Mouse (Mus musculus) retina, postnatal 7 days (tissue): ENCODE measurements around the gene Nim1k.
A peak's percentile ranks its signal among the peaks of the same experiment; 100 is the strongest.
"Not testable (repeated sequence)": the region's sequence is repeated elsewhere in the genome, so short reads cannot be mapped to it uniquely, and the experiment has no call there.

Experiments
- DNase-seq: peaks from one replicate; pipeline ENCODE4 v3.0.0-alpha.2; 2012; ENCODE audit warnings: low read depth, low spot score

Gene Nim1k

GRCm38 (mm10) chr13:119727608-119728387 lies 27.9 kb downstream of the Nim1k start:
- DNase-seq, result no peak

- no peak for DNase-seq
Measured at GRCm38 (mm10) chr13:119724541-119724940, 31.1 kb downstream of the Nim1k start.

GRCm38 (mm10) chr13:119723368-119723767 lies 32.3 kb downstream of the Nim1k start:
- DNase-seq, result no peak

- DNase-seq, result no peak
Measured at GRCm38 (mm10) chr13:119722447-119722846, 33.2 kb downstream of the Nim1k start.

- no peak for DNase-seq
Measured at GRCm38 (mm10) chr13:119716105-119716504, 39.6 kb downstream of the Nim1k start.

GRCm38 (mm10) chr13:119713821-119714220 lies 41.9 kb downstream of the Nim1k start:
- no peak for DNase-seq

- DNase-seq, result no peak
Measured at GRCm38 (mm10) chr13:119713107-119713787, 42.4 kb downstream of the Nim1k start.

DNA sequence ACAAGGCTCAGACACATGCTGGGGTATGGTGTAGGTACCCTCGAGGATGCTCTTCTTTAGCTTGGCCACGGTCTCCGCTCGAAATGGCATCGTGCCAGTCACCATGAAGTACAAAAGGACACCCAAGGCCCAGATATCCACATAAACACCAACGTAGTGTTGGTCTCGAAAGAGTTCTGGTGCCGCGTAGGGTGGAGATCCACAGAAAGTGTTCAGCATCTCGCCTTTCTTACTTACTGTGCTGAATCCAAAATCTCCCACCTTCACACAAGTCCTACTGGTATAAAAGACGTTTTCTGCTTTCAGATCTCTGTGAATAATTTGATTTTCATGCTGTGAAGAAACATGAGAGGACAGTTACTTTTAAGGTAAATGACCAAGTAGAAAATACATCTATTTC lies 43.2 kb downstream of the Nim1k start:
- no peak for DNase-seq

GRCm38 (mm10) chr13:119710268-119710610 lies 45.4 kb downstream of the Nim1k start:
- DNase-seq, result no peak

DNA sequence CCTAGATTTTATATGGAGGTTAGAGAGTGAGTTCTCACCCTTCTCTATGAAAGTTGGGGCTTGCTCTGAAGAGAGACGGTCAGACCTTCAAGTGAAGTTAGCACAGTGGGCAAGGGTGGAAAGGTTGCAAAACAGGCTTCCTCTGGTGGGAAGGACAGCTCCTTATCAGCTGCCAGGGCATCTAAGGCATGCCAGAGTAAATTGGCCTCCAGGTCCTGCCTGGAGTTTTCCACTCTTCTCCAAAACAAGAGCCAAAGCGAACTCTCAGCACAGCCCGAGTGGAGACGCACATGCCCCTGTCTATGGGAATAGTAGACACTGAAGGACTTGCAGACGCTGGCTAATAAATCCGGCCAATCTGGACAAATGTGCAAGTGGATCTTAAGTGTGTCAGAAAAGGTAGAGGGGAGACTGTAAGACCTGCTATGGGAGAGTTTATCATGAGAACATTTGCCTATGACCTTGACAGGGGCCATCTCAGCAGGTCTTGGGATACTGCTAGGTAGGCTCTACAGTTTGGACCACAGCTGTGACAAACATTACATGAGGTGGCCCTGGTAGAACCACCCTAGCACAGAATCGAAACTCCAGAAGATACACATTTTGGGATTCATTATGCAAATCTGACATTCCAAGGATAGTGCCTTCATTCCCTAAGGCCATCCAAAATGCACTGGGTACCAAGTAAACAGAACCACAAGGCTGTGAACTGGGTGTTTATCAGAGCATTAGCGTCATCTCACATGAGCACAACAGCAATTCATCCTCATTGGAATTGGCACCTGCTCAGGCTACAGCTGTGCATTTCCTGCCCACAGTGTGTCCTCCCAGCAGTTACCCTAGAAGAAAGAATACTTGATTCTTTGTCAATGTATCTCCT lies 46.1 kb downstream of the Nim1k start:
- no peak for DNase-seq

DNA sequence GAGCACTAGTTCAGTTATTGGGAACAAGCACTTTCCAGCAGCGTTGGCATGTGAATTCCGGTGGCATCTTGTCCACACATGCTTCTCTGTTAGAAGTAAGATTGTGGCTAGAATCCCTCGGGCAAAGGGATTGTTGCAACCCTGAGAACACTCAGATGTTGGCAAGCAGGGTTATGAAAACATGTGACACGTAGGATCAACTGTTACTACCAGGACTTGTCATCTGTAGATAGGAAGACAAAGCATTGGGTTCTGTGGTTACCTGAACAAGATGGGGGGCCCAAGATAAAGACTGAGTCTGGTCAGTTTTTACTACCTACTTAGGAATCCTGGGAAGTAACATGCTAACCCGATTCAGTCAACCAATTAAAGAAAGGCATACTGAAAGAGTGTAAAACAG lies 46.7 kb downstream of the Nim1k start:
- no peak for DNase-seq

- no peak for DNase-seq
Measured at GRCm38 (mm10) chr13:119707906-119708305, 47.8 kb downstream of the Nim1k start.

GRCm38 (mm10) chr13:119706953-119707352 lies 48.7 kb downstream of the Nim1k start:
- no peak for DNase-seq

GRCm38 (mm10) chr13:119706278-119706880 lies 49.3 kb downstream of the Nim1k start:
- DNase-seq, result not testable (repeated sequence)

- no peak for DNase-seq
Measured at GRCm38 (mm10) chr13:119704280-119704679, 51.4 kb downstream of the Nim1k start.

GRCm38 (mm10) chr13:119698436-119698835 lies 57.2 kb downstream of the Nim1k start:
- DNase-seq, result no peak

GRCm38 (mm10) chr13:119696496-119696895 lies 59.2 kb downstream of the Nim1k start:
- DNase-seq, result no peak

DNA sequence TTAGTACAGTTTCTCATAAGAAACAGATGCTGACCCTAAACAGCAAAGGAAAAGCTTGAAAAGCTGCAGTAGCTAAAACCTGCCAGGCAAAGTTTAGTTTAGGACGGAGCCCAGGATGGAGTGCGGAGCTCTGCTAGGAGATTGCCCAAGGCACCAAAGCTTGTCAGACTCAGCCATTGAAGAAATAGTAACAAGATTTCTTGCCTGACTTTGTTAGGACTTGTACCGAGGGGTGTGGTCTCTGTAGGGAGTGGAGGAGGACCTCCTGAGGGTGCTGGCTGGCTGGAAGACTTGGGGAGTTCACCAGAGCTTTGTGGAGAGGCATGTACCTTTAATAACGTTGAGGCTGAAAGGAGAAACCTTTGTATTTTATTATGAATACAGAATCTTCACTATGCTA lies 60.0 kb downstream of the Nim1k start:
- DNase-seq, result no peak

DNA sequence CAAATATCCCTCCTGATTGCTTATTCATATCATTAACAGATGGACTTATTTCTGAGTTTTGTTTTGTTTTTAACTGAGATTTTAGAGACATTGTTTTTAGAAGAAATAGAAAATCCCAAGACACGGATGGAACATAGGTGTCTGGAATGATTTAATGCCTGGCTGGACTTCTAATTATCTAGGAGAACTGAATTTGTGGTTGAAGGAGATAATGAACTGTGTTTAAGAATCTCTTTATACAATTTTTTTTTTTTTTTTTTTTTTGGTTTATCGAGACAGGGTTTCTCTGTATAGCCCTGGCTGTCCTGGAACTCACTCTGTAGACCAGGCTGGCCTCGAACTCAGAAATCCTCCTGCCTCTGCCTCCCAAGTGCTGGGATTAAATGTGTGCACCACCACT lies 63.7 kb downstream of the Nim1k start:
- DNase-seq, result not testable (repeated sequence)

DNA sequence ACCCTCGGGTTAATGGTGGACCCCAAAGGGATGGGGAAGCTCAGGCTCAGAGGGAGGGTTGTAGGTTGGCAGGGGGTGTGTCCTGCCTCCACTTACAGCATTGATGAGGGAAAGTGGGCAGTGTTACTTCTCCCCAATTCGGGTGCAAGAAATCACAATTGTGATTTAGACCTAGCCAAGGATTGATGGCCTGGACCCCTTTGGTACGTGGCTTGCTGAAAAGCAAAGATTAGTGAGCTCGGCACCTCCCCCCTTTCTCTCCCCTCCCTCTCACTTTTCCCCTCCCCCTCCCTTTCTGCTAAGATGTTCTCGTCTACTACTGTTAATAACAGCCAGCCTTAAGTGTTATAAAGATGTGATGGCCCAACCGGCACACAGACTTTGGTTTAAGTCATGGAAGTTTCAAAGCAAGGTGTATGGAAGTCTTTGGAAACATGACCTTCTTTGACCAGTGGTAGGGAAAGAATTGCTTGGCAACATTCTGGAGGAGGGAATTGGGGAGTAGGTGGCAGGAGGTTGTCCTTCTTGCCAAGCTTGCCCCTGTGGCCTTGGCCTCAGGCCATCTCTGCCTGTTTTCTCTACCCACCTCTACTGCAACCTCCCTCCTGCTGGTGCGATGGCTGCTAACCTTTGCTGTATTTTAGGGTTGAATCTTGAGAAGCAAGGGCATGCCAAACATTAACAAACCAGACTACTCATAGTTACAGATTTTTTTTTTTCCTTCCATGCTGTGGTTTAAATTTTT lies 64.6 kb downstream of the Nim1k start:
- peak; percentile 2 for DNase-seq
